Mouse (Mus musculus) lung, embryonic 15.5 days (tissue): ENCODE data around the gene Ulk3. TPM values are rescaled to one million over a fixed set of nuclear protein-coding genes. Genes with fewer than 3 reads are reported as not detected.

ENCODE experiments used
- ATAC-seq: fragments of 200-750 bp; cut with Nextera tagmentation; 2 replicates; pipeline ENCODE4 v1.8.0; 2017; ENCODE audit warnings: moderate number of reproducible peaks, borderline replicate concordance; ENCODE audit not compliant: low FRiP score, low TSS enrichment; ENCODE audit errors: extremely low read depth
- H3K27ac ChIP-seq: fragments of 300-500 bp; sonication (generic); 2 replicates; pipeline ENCODE4 v1.5.1; 2015; ENCODE audit warnings: moderate library complexity, mild to moderate bottlenecking, inconsistent platforms
- H3K27me3 ChIP-seq: fragments of 300-500 bp; sonication (generic); 2 replicates; pipeline ENCODE4 v1.6.1; 2015; ENCODE audit warnings: inconsistent platforms
- H3K36me3 ChIP-seq: fragments of 300-500 bp; sonication (generic); 2 replicates; pipeline ENCODE4 v1.6.1; 2015; ENCODE audit warnings: inconsistent platforms
- H3K4me1 ChIP-seq: fragments of 300-500 bp; sonication (generic); 2 replicates; pipeline ENCODE4 v1.6.1; 2015; ENCODE audit warnings: inconsistent platforms
- H3K4me2 ChIP-seq: fragments of 300-500 bp; sonication (generic); 2 replicates; pipeline ENCODE4 v1.6.1; 2015; ENCODE audit warnings: inconsistent platforms, mild to moderate bottlenecking, moderate library complexity
- H3K4me3 ChIP-seq: fragments of 300-500 bp; sonication (generic); 2 replicates; pipeline ENCODE4 v1.5.1; 2015; ENCODE audit warnings: mild to moderate bottlenecking, inconsistent platforms
- H3K9ac ChIP-seq: fragments of 300-500 bp; sonication (generic); 2 replicates; pipeline ENCODE4 v1.6.1; 2015; ENCODE audit warnings: inconsistent platforms
- H3K9me3 ChIP-seq: fragments of 300-500 bp; sonication (generic); 2 replicates; pipeline ENCODE4 v1.6.1; 2016; ENCODE audit warnings: inconsistent platforms
- WGBS: fragments of 180-500 bp; shearing (Covaris S2); methylation state at CpG from one replicate; pipeline ENCODE4 v1.1.7; 2015; 5-methylcytosine and 5-hydroxymethylcytosine counted together
- polyA plus RNA-seq: library from polyadenylated mRNA; unstranded; fragments of >200 nt; fragmentation: Nextera tagmentation; extraction: Ambion mirVana; gene quantifications from 2 replicates; pipeline ENCODE4 v1.2.1, GENCODE M21; 2015

Ulk3 gene
- polyA plus RNA-seq, 1 experiment from 2014 or later, result 16.0 TPM

GRCm38 (mm10) chr9:57557215-57557614 lies 32.0 kb upstream of the Ulk3 start:
- no peak overlapping the region for H3K9ac ChIP-seq
- H3K4me2 ChIP-seq, result no peak overlapping the region
- H3K4me1 ChIP-seq, result peaks cover 16% of the 10 kb centered on the region
- no peak overlapping the region for H3K27ac ChIP-seq
- WGBS, result 72% methylated on average over 3 of the region's 3 CpGs
- H3K27me3 ChIP-seq, result no peaks in the 10 kb centered on the region; the same call in 1 of the 2 replicates
- no peaks in the 10 kb centered on the region for H3K36me3 ChIP-seq
- H3K9me3 ChIP-seq, result no peaks in the 10 kb centered on the region
- no peak overlapping the region for H3K4me3 ChIP-seq
- no peak for ATAC-seq

GRCm38 (mm10) chr9:57558625-57559024 lies 30.6 kb upstream of the Ulk3 start:
- Histone ChIP-seq H3K36me3 (no peaks in the 10 kb centered on the region), H3K27me3 (no peaks in the 10 kb centered on the region; the same call in 1 of the 2 replicates), H3K9ac (no peak overlapping the region), H3K27ac (no peak overlapping the region), H3K4me1 (peaks cover 29% of the 10 kb centered on the region), H3K4me2 (no peak overlapping the region), H3K9me3 (no peaks in the 10 kb centered on the region), H3K4me3 (no peak overlapping the region)
- no peak for ATAC-seq
- 73% methylated on average over 4 of the region's 4 CpGs for WGBS

DNA sequence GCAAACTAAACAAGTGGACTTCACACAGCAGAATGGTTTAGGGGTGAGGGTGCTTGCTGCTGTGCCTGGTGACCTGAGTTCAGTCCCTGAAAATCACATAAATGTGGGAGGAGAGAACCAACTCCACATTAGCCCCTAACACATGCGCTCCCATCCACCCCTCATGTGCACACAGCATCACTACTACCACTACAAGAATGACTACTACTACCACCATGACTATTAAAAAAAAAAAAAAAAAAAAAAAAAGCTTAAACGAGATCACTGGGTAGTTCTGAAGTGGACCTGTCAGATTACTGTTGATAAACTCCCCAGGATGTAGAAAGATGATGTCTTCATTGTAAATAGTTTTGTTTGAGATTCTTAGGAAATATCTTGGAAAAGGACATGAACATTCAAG lies 29.7 kb upstream of the Ulk3 start:
- H3K4me1 ChIP-seq, result peaks cover 31% of the 10 kb centered on the region
- no peak overlapping the region for H3K27ac ChIP-seq
- ATAC-seq, result no peak
- H3K9me3 ChIP-seq, result no peaks in the 10 kb centered on the region
- no peak overlapping the region for H3K4me3 ChIP-seq
- H3K9ac ChIP-seq, result no peak overlapping the region
- H3K4me2 ChIP-seq, result no peak overlapping the region
- no peaks in the 10 kb centered on the region; the same call in 1 of the 2 replicates for H3K27me3 ChIP-seq
- WGBS, result 61% methylated on average over 2 of the region's 2 CpGs
- H3K36me3 ChIP-seq, result no peaks in the 10 kb centered on the region

DNA sequence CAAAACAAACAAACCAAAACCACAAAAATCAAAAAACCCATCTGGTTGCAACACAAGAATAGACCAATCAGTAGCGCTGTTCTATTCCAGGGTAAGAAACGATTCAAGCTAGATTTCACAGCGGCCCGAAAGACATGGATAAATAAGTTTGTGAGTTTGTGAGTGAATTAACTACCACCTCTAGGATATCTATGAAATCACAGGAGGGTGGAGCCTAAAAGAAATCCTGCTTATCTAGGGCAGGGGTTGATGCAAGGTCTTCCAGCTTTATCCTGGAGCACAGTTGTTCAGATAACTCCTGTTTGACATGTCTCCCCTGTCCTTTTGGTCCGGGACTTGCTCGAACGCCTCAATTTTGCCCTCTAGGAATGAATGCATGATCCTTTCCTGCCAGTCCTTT lies 29.0 kb upstream of the Ulk3 start:
- Histone ChIP-seq H3K4me1 (peaks cover 31% of the 10 kb centered on the region), H3K4me3 (peak overlapping the region; percentile 80), H3K9ac (peak overlapping the region; percentile 63), H3K4me2 (peak overlapping the region; percentile 77), H3K36me3 (no peaks in the 10 kb centered on the region), H3K9me3 (no peaks in the 10 kb centered on the region), H3K27ac (peak overlapping the region; percentile 61; the same call in 1 of the 2 replicates), H3K27me3 (no peaks in the 10 kb centered on the region; the same call in 1 of the 2 replicates)
- WGBS, result 26% methylated on average over 7 of the region's 7 CpGs
- no peak for ATAC-seq

DNA sequence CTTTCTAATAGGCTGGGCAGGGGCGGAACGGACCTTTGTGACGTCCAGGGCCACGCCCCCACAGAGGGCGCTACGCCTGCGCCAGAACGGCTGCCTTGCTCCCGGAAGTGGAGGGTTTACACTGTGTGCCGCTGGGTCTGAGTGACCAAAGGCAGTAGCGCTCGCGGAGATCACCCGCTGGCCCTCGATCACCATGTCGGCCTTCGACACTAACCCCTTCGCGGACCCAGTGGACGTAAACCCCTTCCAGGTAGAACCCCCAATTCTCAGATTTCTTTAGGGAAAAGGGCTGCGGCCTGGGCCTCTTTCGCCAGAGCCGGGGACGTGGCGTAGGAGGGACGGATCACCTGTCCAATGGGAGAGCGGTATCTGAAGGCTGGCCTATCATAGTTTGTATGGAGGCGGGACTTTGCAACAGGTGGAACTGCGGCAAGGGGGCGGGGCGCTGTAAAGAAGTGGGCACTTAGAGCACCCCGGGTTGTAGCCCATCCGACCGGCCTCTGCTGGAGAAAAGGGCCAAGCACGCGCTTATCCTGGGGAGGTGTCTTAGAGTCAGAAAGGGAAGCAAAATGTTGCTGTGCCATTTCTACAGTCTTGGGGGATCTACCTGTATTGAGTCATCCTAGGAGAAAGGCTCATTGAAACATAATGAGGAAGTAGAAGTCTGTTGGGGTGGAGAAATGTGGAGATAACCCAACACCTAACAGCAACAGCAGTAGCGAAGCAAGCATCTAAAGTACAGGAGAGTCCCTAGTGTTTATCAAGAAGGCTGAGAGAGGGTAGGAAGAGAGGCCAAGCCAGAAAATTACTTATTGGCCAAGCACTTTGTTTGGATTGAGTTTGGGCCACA lies 28.2 kb upstream of the Ulk3 start, which contains the start of gene Scamp2:
Scamp2 (plus strand) TSS at position 83 of the 850 bp plus-strand sequence.
- Histone ChIP-seq H3K4me3 (peak within 1 kb of the TSS; percentile 80), H3K4me2 (peak within 1 kb of the TSS; percentile 77), H3K36me3 (no peaks in the 10 kb centered on the region), H3K9me3 (no peaks in the 10 kb centered on the region), H3K9ac (peak within 1 kb of the TSS; percentile 63), H3K27me3 (no peaks in the 10 kb centered on the region; the same call in 1 of the 2 replicates), H3K27ac (peak within 1 kb of the TSS; percentile 61), H3K4me1 (peaks cover 39% of the 10 kb centered on the region)
- ATAC-seq, result peak; percentile 99
- WGBS, result under 1% methylated on average over 37 of the region's 37 CpGs

DNA sequence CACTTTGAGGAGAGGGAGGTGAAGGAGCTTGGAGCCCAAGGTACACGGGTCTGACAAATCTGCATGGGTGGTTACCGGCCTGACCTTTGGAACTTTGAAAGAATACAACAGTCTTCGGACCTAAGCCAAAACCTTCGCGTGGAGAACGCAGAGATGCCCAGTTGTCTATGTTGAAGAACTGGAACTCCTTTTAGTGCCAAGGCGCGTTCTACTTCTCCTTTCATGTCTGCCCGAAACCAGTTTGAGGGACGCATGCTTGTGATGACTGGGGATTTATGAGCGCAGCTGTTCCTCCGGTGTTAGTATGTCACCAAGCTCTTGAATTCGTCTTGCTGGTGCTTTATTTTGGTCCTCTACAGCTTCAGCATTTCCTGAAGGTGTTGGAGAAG lies 27.5 kb upstream of the Ulk3 start:
- Histone ChIP-seq H3K36me3 (no peaks in the 10 kb centered on the region), H3K27ac (no peak overlapping the region), H3K4me2 (peak overlapping the region; percentile 77), H3K9ac (peak overlapping the region; percentile 63; the same call in 1 of the 2 replicates), H3K4me3 (peak overlapping the region; percentile 80), H3K4me1 (peaks cover 39% of the 10 kb centered on the region), H3K27me3 (no peaks in the 10 kb centered on the region; the same call in 1 of the 2 replicates), H3K9me3 (no peaks in the 10 kb centered on the region)
- no peak for ATAC-seq
- 78% methylated on average over 13 of the region's 13 CpGs for WGBS

DNA sequence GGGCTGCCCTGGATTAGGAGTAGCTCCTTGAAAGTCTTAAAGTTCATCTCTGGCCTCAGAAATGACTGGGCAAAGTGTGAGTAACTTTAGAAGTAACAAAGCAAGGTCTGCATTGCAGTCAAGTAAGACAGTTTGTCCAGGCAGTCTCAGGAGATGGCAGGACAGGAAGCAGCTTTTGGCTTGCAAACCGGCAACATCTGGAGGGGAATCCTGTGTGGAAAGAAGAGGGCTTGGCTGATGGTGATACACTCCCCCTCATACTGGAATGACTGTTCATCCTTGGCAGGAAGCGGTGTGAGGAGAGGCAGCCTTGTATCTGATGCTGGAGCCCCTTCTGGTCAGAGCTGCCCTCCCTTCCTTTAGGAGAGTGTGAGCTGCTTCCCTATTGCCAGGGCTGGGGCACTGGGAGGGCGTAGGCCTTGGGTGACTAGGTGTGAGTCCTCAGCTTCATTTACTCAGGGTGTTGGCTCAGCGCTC lies 26.3 kb upstream of the Ulk3 start:
- Histone ChIP-seq H3K4me3 (no peak overlapping the region), H3K4me1 (peaks cover 43% of the 10 kb centered on the region), H3K9ac (no peak overlapping the region), H3K9me3 (no peaks in the 10 kb centered on the region), H3K27me3 (no peaks in the 10 kb centered on the region), H3K36me3 (0 out of 2 replicates have a peak, but pooled peaks cover under 1% of the 10 kb centered on the region), H3K27ac (peak overlapping the region; percentile 23; the same call in 1 of the 2 replicates), H3K4me2 (no peak overlapping the region; the same call in 1 of the 2 replicates)
- ATAC-seq, result no peak
- 40% methylated on average over 4 of the region's 4 CpGs for WGBS

DNA sequence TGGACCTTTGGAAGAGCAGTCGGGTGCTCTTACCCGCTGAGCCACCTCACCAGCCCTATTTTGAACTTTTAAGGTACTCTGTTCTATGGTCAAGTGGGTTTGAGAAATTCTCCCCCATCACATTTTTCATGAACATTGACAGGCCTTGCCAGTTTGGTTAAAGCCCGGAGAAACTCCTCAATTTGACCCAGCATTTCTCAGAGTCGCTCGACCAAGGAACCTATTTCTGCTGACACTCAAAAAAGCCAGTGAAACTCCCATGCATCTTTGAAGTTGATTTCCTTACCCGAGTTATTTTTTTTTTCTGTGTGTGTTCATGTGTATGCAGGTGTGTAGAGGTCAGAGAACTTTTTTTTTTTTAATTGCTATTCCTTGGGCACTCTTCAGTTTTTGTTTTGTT lies 24.6 kb upstream of the Ulk3 start:
- 79% methylated on average over 6 of the region's 6 CpGs for WGBS
- Histone ChIP-seq H3K36me3 (peaks cover 13% of the 10 kb centered on the region; the same call in 1 of the 2 replicates), H3K27ac (no peak overlapping the region), H3K4me2 (no peak overlapping the region), H3K4me1 (peaks cover 43% of the 10 kb centered on the region), H3K9ac (no peak overlapping the region), H3K27me3 (no peaks in the 10 kb centered on the region), H3K4me3 (no peak overlapping the region), H3K9me3 (no peaks in the 10 kb centered on the region)
- no peak for ATAC-seq

DNA sequence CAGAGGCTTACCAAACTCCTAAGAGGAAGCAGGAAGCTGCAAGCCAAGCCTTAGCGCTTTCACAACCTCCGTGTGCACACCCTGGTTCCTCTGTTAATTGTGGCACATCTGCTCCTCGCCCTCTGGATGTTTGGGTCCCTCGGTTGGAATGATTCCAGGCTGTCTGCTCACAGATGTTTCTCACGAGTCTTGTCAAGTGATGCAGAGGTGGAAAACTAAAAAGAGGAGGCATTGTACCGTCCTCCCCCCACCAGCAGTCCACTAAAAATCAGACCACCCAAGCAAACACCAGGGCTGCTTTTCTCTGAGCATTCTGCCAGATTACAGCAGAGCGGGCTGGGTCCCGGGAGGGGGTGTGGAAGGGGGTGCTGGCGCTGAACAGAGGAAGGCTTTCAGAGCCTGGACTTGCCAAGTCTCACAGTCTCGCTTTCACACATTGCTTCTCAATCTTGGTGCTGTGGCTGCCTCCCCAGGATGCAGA lies 23.5 kb upstream of the Ulk3 start:
- H3K4me3 ChIP-seq, result no peak overlapping the region
- no peak overlapping the region for H3K4me2 ChIP-seq
- 0 out of 2 replicates have a peak overlapping the region, but pooled peaks have one; percentile 10 for H3K27ac ChIP-seq
- H3K9me3 ChIP-seq, result no peaks in the 10 kb centered on the region
- ATAC-seq, result no peak
- H3K9ac ChIP-seq, result no peak overlapping the region
- 46% methylated on average over 10 of the region's 10 CpGs for WGBS
- peaks cover 37% of the 10 kb centered on the region for H3K4me1 ChIP-seq
- H3K36me3 ChIP-seq, result peaks cover 13% of the 10 kb centered on the region; the same call in 1 of the 2 replicates
- H3K27me3 ChIP-seq, result no peaks in the 10 kb centered on the region

GRCm38 (mm10) chr9:57566846-57567245 lies 22.4 kb upstream of the Ulk3 start:
- H3K27ac ChIP-seq, result no peak overlapping the region

DNA sequence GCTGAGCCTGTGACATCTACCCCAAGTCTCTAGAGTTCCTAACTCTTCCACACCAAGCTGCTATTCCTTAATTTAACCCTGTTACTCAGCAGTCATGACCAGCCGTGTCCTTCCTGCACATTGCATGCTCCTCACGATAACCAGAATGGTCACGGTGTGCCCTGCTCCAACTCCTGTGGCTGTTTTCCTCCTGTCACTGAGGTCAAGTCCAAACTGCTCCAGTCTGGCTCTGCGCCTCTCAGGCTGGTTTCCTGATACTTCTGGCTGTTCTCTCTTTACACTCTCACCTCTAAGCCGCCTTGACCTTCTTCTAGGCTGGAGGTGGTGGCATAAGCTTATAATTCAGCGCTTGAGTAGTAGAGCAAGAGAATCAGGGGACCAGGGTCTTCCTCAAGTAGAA lies 20.8 kb upstream of the Ulk3 start:
- Histone ChIP-seq H3K9me3 (no peaks in the 10 kb centered on the region), H3K27me3 (no peaks in the 10 kb centered on the region), H3K9ac (no peak overlapping the region), H3K4me1 (peaks cover 14% of the 10 kb centered on the region), H3K36me3 (peaks cover 13% of the 10 kb centered on the region; the same call in 1 of the 2 replicates), H3K4me3 (no peak overlapping the region), H3K27ac (no peak overlapping the region), H3K4me2 (no peak overlapping the region)
- no peak for ATAC-seq
- WGBS, result 94% methylated on average over 6 of the region's 6 CpGs

More at GRCm38 (mm10) chr9:57566846-57567245, 22.4 kb upstream of the Ulk3 start:
- no peak for ATAC-seq
- Histone ChIP-seq H3K4me3 (no peak overlapping the region), H3K27me3 (no peaks in the 10 kb centered on the region), H3K36me3 (peaks cover 13% of the 10 kb centered on the region; the same call in 1 of the 2 replicates), H3K9ac (no peak overlapping the region), H3K9me3 (no peaks in the 10 kb centered on the region), H3K4me1 (peaks cover 31% of the 10 kb centered on the region), H3K4me2 (no peak overlapping the region)
- WGBS, result 46% methylated on average over 8 of the region's 8 CpGs

DNA sequence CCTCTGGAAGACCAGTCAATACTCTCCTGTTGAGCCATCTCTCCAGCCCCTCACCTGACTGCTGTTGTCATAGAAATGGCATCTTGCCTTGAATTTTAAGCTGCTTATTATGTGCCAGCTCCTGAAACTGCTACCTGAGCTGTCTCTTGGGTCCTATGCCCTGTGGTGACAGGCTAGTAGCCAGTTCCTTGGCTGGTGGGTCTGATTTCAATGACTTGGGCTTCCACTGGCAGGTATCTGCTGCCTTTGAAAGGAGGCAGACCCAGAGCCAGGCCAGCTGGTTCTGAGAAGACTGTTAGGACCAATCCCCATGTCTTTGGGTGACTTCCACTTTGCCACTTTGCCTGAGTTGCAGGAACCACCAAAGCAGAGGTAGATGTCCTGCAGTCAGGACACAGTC lies 14.9 kb upstream of the Ulk3 start:
- no peaks in the 10 kb centered on the region for H3K9me3 ChIP-seq
- no peak overlapping the region for H3K4me3 ChIP-seq
- ATAC-seq, result no peak
- no peaks in the 10 kb centered on the region for H3K4me1 ChIP-seq
- no peaks in the 10 kb centered on the region for H3K27me3 ChIP-seq
- no peak overlapping the region for H3K27ac ChIP-seq
- H3K4me2 ChIP-seq, result no peak overlapping the region
- no peak overlapping the region for H3K9ac ChIP-seq
- H3K36me3 ChIP-seq, result peaks cover 8% of the 10 kb centered on the region
